Mouse (Mus musculus) spleen, adult 2 months (tissue): ENCODE results near the gene Rpp30.
A peak's percentile ranks its signal among the peaks of the same experiment; 100 is the strongest.

Source experiments
- CTCF ChIP-seq: fragments of 200-500 bp; IDR thresholded peaks from 2 replicates; pipeline ENCODE4 v1.5.1; 2011; ENCODE audit warnings: mild to moderate bottlenecking, inconsistent platforms; ENCODE audit not compliant: insufficient read depth, insufficient read length, insufficient replicate concordance; ENCODE audit errors: extremely low read depth
- POLR2A ChIP-seq: fragments of 200-500 bp; IDR thresholded peaks from 2 replicates; pipeline ENCODE4 v1.6.1; 2011; ENCODE audit warnings: low read depth, low read length, inconsistent platforms

DNA sequence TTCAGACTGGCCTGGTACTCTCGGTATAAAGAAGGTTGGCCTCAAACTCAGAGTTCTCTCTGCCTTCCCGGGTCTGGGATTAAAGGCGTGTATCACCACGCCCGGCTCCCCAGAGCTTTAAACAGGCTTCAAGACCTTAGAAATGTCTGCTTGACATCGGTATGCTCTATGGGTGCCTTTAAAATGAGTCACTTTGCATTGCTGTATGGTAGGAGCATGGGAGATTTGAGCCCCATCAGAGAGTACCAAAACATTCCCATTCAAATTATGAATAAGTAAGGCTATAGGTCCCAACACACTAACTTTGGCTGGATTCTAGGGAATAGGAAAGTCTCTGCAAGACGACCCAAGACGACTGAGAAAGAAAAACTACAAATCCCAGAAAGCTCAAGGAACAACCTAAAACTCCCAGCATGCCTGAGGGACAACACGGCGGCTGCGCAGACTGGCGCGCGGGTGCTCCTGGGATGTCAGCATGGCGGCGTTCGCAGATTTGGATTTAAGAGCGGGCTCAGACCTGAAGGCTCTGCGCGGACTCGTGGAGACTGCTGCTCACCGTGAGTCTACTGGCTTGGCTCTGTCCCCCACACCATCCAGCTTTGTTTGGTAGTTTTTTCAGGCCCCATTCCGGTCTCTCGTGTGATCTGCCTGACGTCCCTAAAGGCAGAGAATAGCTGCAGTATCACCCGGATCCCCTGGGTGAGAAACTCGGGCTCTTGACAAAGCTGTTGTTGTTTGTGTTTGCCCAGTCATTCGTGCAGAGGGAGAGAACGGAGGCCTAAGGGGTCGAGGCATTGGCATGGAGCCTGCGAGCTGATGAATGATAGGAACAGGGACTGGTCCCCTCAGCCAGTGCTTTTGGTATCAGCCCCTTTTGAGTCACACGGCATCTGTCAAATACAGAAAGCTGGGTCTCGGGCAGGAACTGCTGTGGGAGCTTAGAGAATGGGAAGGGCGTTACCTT, at the start of gene Rpp30:
- TF ChIP-seq CTCF: no peak
- TF ChIP-seq POLR2A: 0 out of 2 replicates have a peak, but pooled peaks have one; percentile 24
